Mouse (Mus musculus) MEL (cell line): ENCODE measurements around the gene Ust. TPM values are rescaled to one million over a fixed set of nuclear protein-coding genes. Genes with fewer than 3 reads are reported as not detected.

Experiments
- DNase-seq: peaks from one replicate; pipeline ENCODE4 v3.0.0; 2011; ENCODE audit warnings: low read depth, low spot score
- H3K27ac ChIP-seq: 2 replicates; pipeline ENCODE4 v1.5.1; 2012; ENCODE audit warnings: low read depth, mild to moderate bottlenecking, control low read depth, low read length, moderate library complexity; ENCODE audit not compliant: control insufficient read depth
- H3K27me3 ChIP-seq, 2 experiments: fragments of 150-350 bp in 1 of 2; sonication (generic) in 1 of 2; 2 replicates each; pipeline ENCODE4 v1.6.1; 2012; ENCODE audit warnings: low read length in 2 of 2, mild to moderate bottlenecking in 2 of 2, improper control_type of control experiment in 1 of 2, moderate library complexity in 1 of 2; ENCODE audit not compliant: insufficient read depth in 2 of 2, control insufficient read depth in 1 of 2
- H3K36me3 ChIP-seq, 2 experiments: 2 replicates each; pipeline ENCODE4 v1.6.1; 2012 to 2014; ENCODE audit warnings: low read length in 2 of 2, improper control_type of control experiment in 1 of 2, inconsistent platforms in 1 of 2, mild to moderate bottlenecking in 1 of 2; ENCODE audit not compliant: insufficient read depth in 2 of 2, control insufficient read depth in 1 of 2
- H3K4me1 ChIP-seq, 2 experiments: fragments of 150-350 bp in 1 of 2; sonication (generic) in 1 of 2; 2 replicates each; pipeline ENCODE4 v1.6.1; 2012; ENCODE audit warnings: low read length in 2 of 2, improper control_type of control experiment in 1 of 2, mild to moderate bottlenecking in 1 of 2; ENCODE audit not compliant: insufficient read depth in 2 of 2, control insufficient read depth in 1 of 2
- H3K4me3 ChIP-seq, 2 experiments: fragments of 150-350 bp in 1 of 2; sonication (generic) in 1 of 2; 2 replicates each; pipeline ENCODE4 v1.5.1; 2012; ENCODE audit warnings: low read depth in 2 of 2, low read length in 2 of 2, mild to moderate bottlenecking in 2 of 2, moderate library complexity in 2 of 2, control low read depth in 1 of 2, improper control_type of control experiment in 1 of 2; ENCODE audit not compliant: control insufficient read depth in 1 of 2, insufficient read depth in 1 of 2
- H3K79me2 ChIP-seq: 2 replicates; pipeline ENCODE4 v1.6.1; 2012; ENCODE audit warnings: mild to moderate bottlenecking, low read length, moderate library complexity; ENCODE audit not compliant: control insufficient read depth, poor library complexity, insufficient read depth
- H3K9ac ChIP-seq: 2 replicates; pipeline ENCODE4 v1.6.1; 2012; ENCODE audit warnings: low read depth, mild to moderate bottlenecking, control low read depth, low read length, moderate library complexity; ENCODE audit not compliant: control insufficient read depth, poor library complexity, severe bottlenecking
- H3K9me3 ChIP-seq: fragments of 150-350 bp; sonication (generic); replicated peaks from 2 replicates; pipeline ENCODE4 v1.6.1; 2012; ENCODE audit warnings: mild to moderate bottlenecking, low read length, improper control_type of control experiment, moderate library complexity; ENCODE audit not compliant: insufficient read depth
- BHLHE40 ChIP-seq: IDR thresholded peaks from 2 replicates; pipeline ENCODE4 v1.6.1; 2012; ENCODE audit warnings: low read depth, mild to moderate bottlenecking, inconsistent platforms, low read length, improper control_type of control experiment, borderline replicate concordance
- CHD1 ChIP-seq: IDR thresholded peaks from 2 replicates; pipeline ENCODE4 v1.6.1; 2012; ENCODE audit warnings: low read depth, mild to moderate bottlenecking, inconsistent platforms, low read length, improper control_type of control experiment
- CHD2 ChIP-seq: IDR thresholded peaks from 2 replicates; pipeline ENCODE4 v1.6.1; 2011; ENCODE audit warnings: low read length, improper control_type of control experiment
- CTCF ChIP-seq, 3 experiments: IDR thresholded peaks in 2 of 3; conservative IDR thresholded peaks in 1 of 3; 2 replicates each; pipeline ENCODE4 v1.5.1; 2011 to 2012; ENCODE audit warnings: low read length in 3 of 3, low read depth in 2 of 3, mild to moderate bottlenecking in 2 of 3, improper control_type of control experiment in 1 of 3, inconsistent platforms in 1 of 3, mixed read lengths in 1 of 3, moderate library complexity in 1 of 3; ENCODE audit not compliant: control insufficient read depth in 1 of 3, insufficient read depth in 1 of 3, poor library complexity in 1 of 3, severe bottlenecking in 1 of 3
- ELF1 ChIP-seq: IDR thresholded peaks from 2 replicates; pipeline ENCODE4 v1.6.1; 2014; ENCODE audit warnings: low read depth, mild to moderate bottlenecking, inconsistent platforms, low read length, improper control_type of control experiment, moderate library complexity
- EP300 ChIP-seq, 2 experiments: IDR thresholded peaks; 2 replicates each; pipeline ENCODE4 v1.6.1; 2011; ENCODE audit warnings: improper control_type of control experiment in 2 of 2, low read length in 2 of 2, low read depth in 1 of 2, mild to moderate bottlenecking in 1 of 2
- ETS1 ChIP-seq: IDR thresholded peaks from 2 replicates; pipeline ENCODE4 v1.6.1; 2012; ENCODE audit warnings: low read depth, mild to moderate bottlenecking, inconsistent platforms, low read length, improper control_type of control experiment, moderate library complexity
- GABPA ChIP-seq: IDR thresholded peaks from 2 replicates; pipeline ENCODE4 v1.6.1; 2012; ENCODE audit warnings: low read depth, mild to moderate bottlenecking, inconsistent platforms, low read length, improper control_type of control experiment, moderate library complexity
- GATA1 ChIP-seq: IDR thresholded peaks from 2 replicates; pipeline ENCODE4 v1.6.1; 2011; ENCODE audit warnings: low read depth, low read length, improper control_type of control experiment
- JUND ChIP-seq: IDR thresholded peaks from 2 replicates; pipeline ENCODE4 v1.6.1; 2011; ENCODE audit warnings: low read depth, mild to moderate bottlenecking, improper control_type of control experiment, low read length
- KAT2A ChIP-seq: conservative IDR thresholded peaks from 2 replicates; pipeline ENCODE4 v1.6.1; 2012; ENCODE audit warnings: low read depth, low read length, improper control_type of control experiment, inconsistent platforms
- MAX ChIP-seq: IDR thresholded peaks from 2 replicates; pipeline ENCODE4 v1.6.1; 2011; ENCODE audit warnings: low read length, improper control_type of control experiment
- MYB ChIP-seq: IDR thresholded peaks from 2 replicates; pipeline ENCODE4 v1.6.1; 2011; ENCODE audit warnings: mild to moderate bottlenecking, low read depth, low read length, improper control_type of control experiment
- NELFE ChIP-seq: IDR thresholded peaks from 2 replicates; pipeline ENCODE4 v1.6.1; 2011; ENCODE audit warnings: low read depth, low read length, improper control_type of control experiment
- NRF1 ChIP-seq: IDR thresholded peaks from 2 replicates; pipeline ENCODE4 v1.6.1; 2014; ENCODE audit warnings: low read depth, mild to moderate bottlenecking, inconsistent platforms, low read length, improper control_type of control experiment, moderate library complexity; ENCODE audit not compliant: poor library complexity, insufficient read depth, severe bottlenecking
- POLR2A ChIP-seq, 2 experiments: IDR thresholded peaks; 2 replicates each; pipeline ENCODE4 v1.6.1; 2011 to 2012; ENCODE audit warnings: low read length in 2 of 2, mild to moderate bottlenecking in 2 of 2, control low read depth in 1 of 2, improper control_type of control experiment in 1 of 2, low read depth in 1 of 2, moderate library complexity in 1 of 2; ENCODE audit not compliant: control insufficient read depth in 1 of 2, insufficient read depth in 1 of 2, poor library complexity in 1 of 2
- RAD21 ChIP-seq: IDR thresholded peaks from 2 replicates; pipeline ENCODE4 v1.6.1; 2011; ENCODE audit warnings: mild to moderate bottlenecking, low read depth, low read length, improper control_type of control experiment
- SIN3A ChIP-seq: IDR thresholded peaks from 2 replicates; pipeline ENCODE4 v1.6.1; 2012; ENCODE audit warnings: low read length, improper control_type of control experiment, inconsistent platforms
- SMC3 ChIP-seq: IDR thresholded peaks from 2 replicates; pipeline ENCODE4 v1.6.1; 2011; ENCODE audit warnings: low read depth, low read length, improper control_type of control experiment
- TAL1 ChIP-seq: IDR thresholded peaks from 2 replicates; pipeline ENCODE4 v1.6.1; 2012; ENCODE audit warnings: mild to moderate bottlenecking, inconsistent platforms, low read length, moderate library complexity, mixed read lengths
- TBP ChIP-seq: IDR thresholded peaks from 2 replicates; pipeline ENCODE4 v1.8.0; 2011; ENCODE audit warnings: low read depth, low read length, improper control_type of control experiment
- USF2 ChIP-seq, 2 experiments: IDR thresholded peaks; 2 replicates each; pipeline ENCODE4 v1.6.1; 2011 to 2012; ENCODE audit warnings: improper control_type of control experiment in 2 of 2, low read length in 2 of 2, borderline replicate concordance in 1 of 2, inconsistent platforms in 1 of 2, low read depth in 1 of 2, mild to moderate bottlenecking in 1 of 2; ENCODE audit not compliant: insufficient read depth in 1 of 2
- ZC3H11A ChIP-seq: IDR thresholded peaks from 2 replicates; pipeline ENCODE4 v1.6.1; 2012; ENCODE audit warnings: low read depth, mild to moderate bottlenecking, inconsistent platforms, low read length, improper control_type of control experiment
- ZKSCAN1 ChIP-seq: IDR thresholded peaks from 2 replicates; pipeline ENCODE4 v1.6.1; 2012; ENCODE audit warnings: low read depth, mild to moderate bottlenecking, inconsistent platforms, low read length, improper control_type of control experiment, moderate library complexity
- polyA plus RNA-seq, 2 experiments: library from polyadenylated mRNA; stranded (reverse) in 1 of 2; unstranded in 1 of 2; fragments of >175 nt in 1 of 2; fragments of >200 nt in 1 of 2; gene quantifications; 2 replicates each; pipeline versions ENCODE4 v1.2.1 to v1.2.4; 2012; ENCODE audit warnings: low replicate concordance in 2 of 2, low read depth in 1 of 2; ENCODE audit not compliant: insufficient read length in 2 of 2, insufficient read depth in 1 of 2, missing spikeins in 1 of 2
- total RNA-seq: library from RNA; depleted of rRNA; stranded (reverse); fragments of 300-350 nt; gene quantifications from 2 replicates; pipeline ENCODE4 v1.2.3, GENCODE M21; 2012

Gene Ust
- total and polyA plus RNA-seq, 3 experiments: not detected

GRCm38 (mm10) chr10:8197661-8198060, 321.0 kb downstream of the Ust start:
- Histone ChIP-seq H3K4me3 (no peak overlapping the region), H3K9ac (no peak overlapping the region), H3K9me3 (no peaks in the 10 kb centered on the region), H3K27me3 (no peaks in the 10 kb centered on the region), H3K4me1 (no peaks in the 10 kb centered on the region), H3K79me2 (no peaks in the 10 kb centered on the region), H3K27ac (no peak overlapping the region), H3K36me3 (no peaks in the 10 kb centered on the region)
- no peak for DNase-seq
- TF ChIP-seq USF2 (IDR thresholded peaks at IDR 0.05; ENCODE audit: borderline replicate concordance in 1 of 2, insufficient read depth in 1 of 2, low read depth in 1 of 2, low read length in 2 of 2) (no peak), ZC3H11A (no peak), TBP (no peak), ETS1 (no peak)

GRCm38 (mm10) chr10:8196300-8196699, 322.3 kb downstream of the Ust start:
- TF ChIP-seq EP300 (IDR thresholded peaks at IDR 0.05; ENCODE audit: low read depth in 1 of 2, low read length in 2 of 2) (no peak), MAX (no peak), ELF1 (no peak), NELFE (no peak), TAL1 (no peak), ZC3H11A (peak; percentile 79), SMC3 (peak; percentile 95), RAD21 (peak; percentile 90), CHD1 (no peak), ZKSCAN1 (no peak), CTCF (IDR thresholded peaks at IDR 0.05 in 2 of 3, conservative IDR thresholded peaks at IDR 0.05 in 1 of 3; ENCODE audit: control insufficient read depth in 1 of 3, insufficient read depth in 1 of 3, low read depth in 2 of 3, low read length in 3 of 3, poor library complexity in 1 of 3, severe bottlenecking in 1 of 3) (peak; percentile 64 to 85 (median 73))
- peak; percentile 55 for DNase-seq
- Histone ChIP-seq H3K79me2 (no peaks in the 10 kb centered on the region), H3K4me1 (no peaks in the 10 kb centered on the region), H3K27me3 (no peaks in the 10 kb centered on the region), H3K36me3 (no peaks in the 10 kb centered on the region), H3K27ac (no peak overlapping the region), H3K4me3 (no peak overlapping the region), H3K9me3 (no peaks in the 10 kb centered on the region), H3K9ac (no peak overlapping the region)

- no peak for DNase-seq
- H3K4me3 ChIP-seq: no peak overlapping the region
- no peaks in the 10 kb centered on the region for H3K79me2 ChIP-seq
- H3K36me3 ChIP-seq: no peaks in the 10 kb centered on the region
- TF ChIP-seq MAX (no peak), TAL1 (no peak), BHLHE40 (no peak), MYB (no peak), EP300 (IDR thresholded peaks at IDR 0.05; ENCODE audit: low read depth in 1 of 2, low read length in 2 of 2) (no peak), ZKSCAN1 (no peak), POLR2A (IDR thresholded peaks at IDR 0.05; ENCODE audit: control insufficient read depth in 1 of 2, insufficient read depth in 1 of 2, low read depth in 1 of 2, low read length in 2 of 2, poor library complexity in 1 of 2) (no peak), NRF1 (no peak), CTCF (IDR thresholded peaks at IDR 0.05 in 2 of 3, conservative IDR thresholded peaks at IDR 0.05 in 1 of 3; ENCODE audit: control insufficient read depth in 1 of 3, insufficient read depth in 1 of 3, low read depth in 2 of 3, low read length in 3 of 3, poor library complexity in 1 of 3, severe bottlenecking in 1 of 3) (no peak), JUND (no peak), CHD1 (no peak), TBP (no peak), GATA1 (no peak), USF2 (IDR thresholded peaks at IDR 0.05; ENCODE audit: borderline replicate concordance in 1 of 2, insufficient read depth in 1 of 2, low read depth in 1 of 2, low read length in 2 of 2) (no peak), KAT2A (no peak), SIN3A (no peak), ETS1 (no peak), CHD2 (no peak), ZC3H11A (no peak), GABPA (no peak)
- no peaks in the 10 kb centered on the region for H3K4me1 ChIP-seq
- no peaks in the 10 kb centered on the region for H3K9me3 ChIP-seq
- H3K27me3 ChIP-seq: no peaks in the 10 kb centered on the region
- no peak overlapping the region for H3K27ac ChIP-seq
- no peak overlapping the region for H3K9ac ChIP-seq
These were observed 322.9 kb downstream of the Ust start for GRCm38 (mm10) chr10:8195730-8196129.
